Mouse (Mus musculus) cortical plate, adult 2 months (tissue): ENCODE measurements around the gene Mymk. TPM values are rescaled to one million over a fixed set of nuclear protein-coding genes. Genes with fewer than 3 reads are reported as not detected.

Experiments
- H3K27ac ChIP-seq: fragments of 200-500 bp; 2 replicates; pipeline ENCODE4 v1.5.1; 2012; ENCODE audit warnings: low read length, control low read depth, inconsistent platforms; ENCODE audit not compliant: insufficient read depth
- H3K4me1 ChIP-seq: fragments of 200-500 bp; 2 replicates; pipeline ENCODE4 v1.6.1; 2011; ENCODE audit warnings: low read length; ENCODE audit not compliant: control insufficient read depth, insufficient read depth
- H3K4me3 ChIP-seq: fragments of 200-500 bp; 2 replicates; pipeline ENCODE4 v1.5.1; 2011; ENCODE audit warnings: mild to moderate bottlenecking, low read length, control low read depth; ENCODE audit not compliant: insufficient read depth
- CTCF ChIP-seq: fragments of 200-500 bp; IDR thresholded peaks from 2 replicates; pipeline ENCODE4 v1.5.1; 2011; ENCODE audit warnings: mild to moderate bottlenecking, control low read depth, low read length; ENCODE audit not compliant: insufficient read depth; ENCODE audit errors: extremely low read depth
- POLR2A ChIP-seq: fragments of 200-500 bp; IDR thresholded peaks from 2 replicates; pipeline ENCODE4 v1.6.1; 2011; ENCODE audit warnings: mild to moderate bottlenecking, low read length, control low read depth; ENCODE audit not compliant: insufficient read depth; ENCODE audit errors: extremely low read depth
- polyA plus RNA-seq: library from polyadenylated mRNA; depleted of rRNA; stranded (reverse); fragments of >200 nt; gene quantifications from 2 replicates; pipeline ENCODE4 v1.2.3, GENCODE M21; 2012; rRNA removed

Mymk gene
- polyA plus RNA-seq, 1 experiment = 0.69 TPM

DNA sequence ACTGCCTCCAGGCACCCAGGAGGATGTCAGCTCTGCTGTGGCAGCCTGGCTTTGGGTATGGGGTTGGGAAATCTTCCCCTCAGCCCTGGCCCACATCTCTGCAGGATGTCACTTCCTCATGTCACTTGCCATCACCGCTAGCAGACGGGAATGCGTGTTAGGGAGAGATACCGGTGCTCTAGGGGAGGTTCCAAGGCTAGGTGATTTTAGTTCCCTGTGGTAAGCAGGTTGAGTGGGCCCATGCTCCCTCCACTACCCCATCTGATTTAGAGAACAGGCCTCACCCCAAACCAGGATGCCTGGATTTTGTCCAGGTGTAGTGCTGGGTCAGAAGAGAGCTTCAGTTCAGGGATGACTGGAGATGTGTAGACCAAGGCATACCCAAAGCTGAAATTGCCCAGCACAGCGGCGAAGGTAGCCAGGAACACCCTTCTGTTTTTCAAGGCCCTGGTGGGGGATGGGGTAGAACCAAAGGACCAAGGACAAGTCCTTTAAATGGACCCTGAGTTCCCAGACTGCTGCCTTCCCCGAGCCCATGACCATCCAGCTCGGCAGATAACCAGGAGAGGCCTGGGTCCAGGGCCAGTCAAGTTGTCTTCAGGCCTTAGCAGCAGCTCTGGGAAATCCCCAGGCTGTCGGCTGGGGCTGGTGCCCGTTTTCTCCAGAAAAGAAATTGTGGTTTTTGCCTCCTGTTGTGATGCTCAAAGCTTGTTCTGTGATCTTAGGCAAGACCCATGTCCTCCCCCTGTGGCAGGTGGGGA is 44.9 kb downstream of the Mymk start:
- Histone ChIP-seq H3K4me1 (0 out of 2 replicates have a peak, but pooled peaks cover 2% of the 10 kb centered on the region), H3K27ac (no peak overlapping the region), H3K4me3 (peak overlapping the region; percentile 58)
- TF ChIP-seq CTCF (no peak), POLR2A (no peak)

DNA sequence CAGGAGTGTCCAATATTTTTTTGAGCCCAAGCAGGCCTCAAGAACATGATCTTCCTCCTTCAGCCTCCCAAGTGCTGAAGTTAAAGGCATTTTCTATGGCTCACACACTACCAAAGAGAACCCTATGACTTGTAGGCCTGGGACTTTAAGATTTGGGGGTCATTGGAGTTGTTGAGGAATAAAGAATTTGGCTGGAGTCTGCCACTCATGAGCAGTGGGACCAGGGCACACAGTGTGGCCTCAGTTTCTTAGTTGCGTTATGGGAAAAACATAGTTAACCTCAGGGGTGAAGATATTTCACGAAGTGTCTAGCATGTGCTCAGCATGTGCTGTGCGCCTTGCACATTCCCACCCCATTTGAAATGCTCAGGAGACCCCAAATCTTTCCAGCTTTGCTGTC is 45.6 kb downstream of the Mymk start:
- TF ChIP-seq POLR2A (no peak), CTCF (no peak)

DNA sequence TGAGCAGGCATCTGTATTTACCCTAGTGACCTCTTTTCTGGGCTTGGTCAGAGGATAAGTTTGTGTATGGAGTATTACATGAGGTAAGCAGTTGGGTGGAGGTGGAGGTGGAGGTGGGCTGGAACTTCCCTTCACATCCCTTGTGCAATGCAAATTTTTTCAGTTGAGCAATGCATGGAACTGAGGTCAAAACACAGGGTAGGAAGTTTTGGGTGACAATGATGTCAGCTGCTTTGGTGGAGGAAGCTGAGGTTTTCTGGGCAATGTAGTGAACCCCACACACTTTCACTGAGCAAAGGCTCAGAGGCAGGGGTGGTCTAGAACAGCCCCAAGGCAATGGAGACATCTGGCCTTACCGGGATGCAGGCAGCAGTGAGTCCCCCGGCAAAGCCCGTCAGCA is 46.4 kb downstream of the Mymk start:
- H3K27ac ChIP-seq = no peak overlapping the region
- no peak for TF ChIP-seq CTCF
- H3K4me1 ChIP-seq = 0 out of 2 replicates have a peak, but pooled peaks cover 2% of the 10 kb centered on the region
- no peak overlapping the region for H3K4me3 ChIP-seq

More for the DNA sequence above, 45.6 kb downstream of the Mymk start:
- no peak overlapping the region for H3K27ac ChIP-seq
- peak overlapping the region; percentile 58; the same call in 1 of the 2 replicates for H3K4me3 ChIP-seq
- 0 out of 2 replicates have a peak, but pooled peaks cover 2% of the 10 kb centered on the region for H3K4me1 ChIP-seq

DNA sequence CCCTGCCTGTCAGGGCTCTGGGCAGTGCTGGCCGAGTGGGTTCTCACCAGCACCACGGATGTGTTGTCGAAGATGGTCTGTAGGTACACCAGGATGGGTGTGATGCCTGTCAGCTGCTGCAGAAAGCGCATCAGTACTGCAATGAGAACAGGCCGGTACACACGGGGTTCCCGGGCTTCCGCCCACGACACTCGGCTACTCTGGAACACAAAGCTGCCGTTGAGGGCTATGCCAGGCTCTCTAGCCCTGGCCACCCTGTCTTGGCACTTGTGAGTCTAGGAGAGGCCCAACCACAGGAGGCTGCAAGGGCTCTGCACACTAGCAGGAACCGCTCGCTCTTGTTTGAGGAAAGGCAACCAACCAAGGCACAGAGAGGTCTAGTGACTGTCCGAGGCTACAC is 47.8 kb downstream of the Mymk start:
- no peak for TF ChIP-seq CTCF
- no peak for TF ChIP-seq POLR2A
- H3K4me3 ChIP-seq = no peak overlapping the region
- H3K27ac ChIP-seq = no peak overlapping the region
- H3K4me1 ChIP-seq = 0 out of 2 replicates have a peak, but pooled peaks cover 2% of the 10 kb centered on the region

DNA sequence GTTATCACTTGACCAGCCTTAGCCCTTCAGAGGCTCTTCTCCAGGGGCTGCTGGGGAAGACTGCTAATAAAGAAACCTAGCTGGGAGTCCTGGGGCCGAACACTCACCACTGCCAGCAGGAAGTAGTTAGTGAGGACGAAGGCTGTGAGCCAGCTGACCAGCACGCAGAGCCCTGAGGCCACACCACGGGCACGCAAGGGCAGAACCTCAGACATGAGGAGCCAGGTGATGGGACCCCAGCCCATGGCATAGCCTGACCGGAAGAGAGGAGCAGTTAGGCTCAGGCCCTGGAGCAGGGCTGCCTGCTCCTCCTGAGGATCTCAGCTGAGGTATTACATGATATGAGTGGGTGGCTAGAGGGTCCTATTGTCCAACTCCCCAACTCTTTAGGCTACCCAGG is 49.4 kb downstream of the Mymk start:
- TF ChIP-seq POLR2A (peak; percentile 3; the same call in 1 of the 2 replicates), CTCF (no peak)
- Histone ChIP-seq H3K4me1 (no peaks in the 10 kb centered on the region), H3K27ac (no peak overlapping the region), H3K4me3 (no peak overlapping the region)

DNA sequence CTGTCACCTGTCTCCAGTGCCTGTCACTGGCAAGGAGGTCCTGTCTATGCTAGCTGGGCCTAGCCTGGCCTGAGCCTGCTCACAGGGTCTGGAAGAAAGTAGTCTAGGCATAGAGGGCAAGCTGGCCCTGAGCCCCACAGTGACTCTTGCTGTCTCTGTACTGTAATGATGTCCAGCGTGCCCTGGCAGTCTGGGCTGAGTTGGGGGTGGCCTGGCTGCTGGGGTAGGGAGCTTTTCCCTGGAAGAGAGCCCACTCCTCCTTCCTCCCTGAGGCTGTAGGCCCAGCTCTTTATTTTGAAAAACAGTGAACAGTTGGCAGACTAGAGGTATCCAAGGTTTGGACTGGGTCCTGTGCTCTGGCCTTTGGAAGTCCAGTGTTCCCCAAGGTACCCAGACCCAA is 50.9 kb downstream of the Mymk start:
- TF ChIP-seq CTCF (no peak), POLR2A (peak; percentile 53; the same call in 1 of the 2 replicates)
- Histone ChIP-seq H3K4me1 (no peaks in the 10 kb centered on the region), H3K4me3 (no peak overlapping the region), H3K27ac (no peak overlapping the region)

DNA sequence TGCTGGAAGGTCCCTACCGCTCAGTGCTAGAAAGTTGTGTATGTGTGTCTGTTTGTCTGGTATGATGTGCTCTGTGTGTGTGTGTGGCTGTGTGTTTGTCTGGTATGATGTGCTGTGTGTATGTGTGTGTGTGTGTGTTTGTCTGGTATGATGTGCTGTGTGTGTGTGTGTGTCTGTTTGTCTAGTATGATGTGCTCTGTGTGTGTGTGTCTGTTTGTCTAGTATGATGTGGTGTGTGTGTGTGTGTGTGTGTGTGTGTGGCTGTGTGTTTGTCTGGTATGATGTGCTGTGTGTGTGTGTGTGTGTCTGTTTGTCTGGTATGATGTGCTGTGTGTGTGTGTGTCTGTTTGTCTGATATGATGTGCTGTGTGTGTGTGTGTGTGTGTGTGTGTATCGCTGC is 52.4 kb downstream of the Mymk start:
- no peak overlapping the region for H3K27ac ChIP-seq
- H3K4me1 ChIP-seq = no peaks in the 10 kb centered on the region
- H3K4me3 ChIP-seq = no peak overlapping the region
- TF ChIP-seq CTCF (no peak), POLR2A (no peak)

DNA sequence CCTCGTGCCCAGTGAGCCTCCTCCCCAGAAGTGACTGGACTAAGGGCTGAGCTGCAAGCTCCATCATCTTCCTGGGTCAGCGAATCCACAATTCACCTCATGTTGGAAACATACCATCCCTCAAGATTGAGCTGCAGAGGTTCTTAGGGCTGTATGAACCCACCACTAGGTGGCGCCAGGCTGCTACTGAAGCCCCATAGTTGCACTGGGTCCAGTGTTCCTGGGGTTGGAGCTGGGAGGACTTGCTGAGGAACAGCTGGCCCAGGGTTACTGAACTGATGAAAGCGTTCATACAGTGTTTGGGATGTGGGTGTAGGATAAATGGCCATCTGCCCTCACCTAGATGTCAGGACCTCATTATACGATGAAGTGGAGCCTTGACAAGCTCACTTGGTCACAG is 54.2 kb downstream of the Mymk start:
- H3K27ac ChIP-seq = no peak overlapping the region
- no peak overlapping the region for H3K4me3 ChIP-seq
- TF ChIP-seq CTCF (peak; percentile 91), POLR2A (no peak)
- no peaks in the 10 kb centered on the region for H3K4me1 ChIP-seq

Other genes starting within 250 kb of the Mymk start
- gene Abo, start 207.2 kb downstream of the Mymk start, polyA plus RNA-seq = not detected in 2 replicates
- 18.7 and 19.1 TPM in 2 replicates for gene Surf6, start 169.3 kb downstream of the Mymk start, polyA plus RNA-seq
- 44.1 and 47.4 TPM in 2 replicates for gene Med22, start 161.5 kb downstream of the Mymk start, polyA plus RNA-seq
- gene Rpl7a, start 161.4 kb downstream of the Mymk start, polyA plus RNA-seq = 642 and 671 TPM in 2 replicates
- gene Surf2, start 155.8 kb downstream of the Mymk start, polyA plus RNA-seq = 56.9 and 59.0 TPM in 2 replicates
- 136 and 138 TPM in 2 replicates for gene Surf1, start 155.6 kb downstream of the Mymk start, polyA plus RNA-seq
- gene Surf4, start 138.3 kb downstream of the Mymk start, polyA plus RNA-seq = 56.1 and 58.4 TPM in 2 replicates
- gene Stkld1, start 138.1 kb downstream of the Mymk start, polyA plus RNA-seq = 0.23 and 0.30 TPM in 2 replicates
- gene Rexo4, start 107.8 kb downstream of the Mymk start, polyA plus RNA-seq = 82.2 and 85.9 TPM in 2 replicates
- 6.9 and 7.0 TPM in 2 replicates for gene Adamts13, start 98.8 kb downstream of the Mymk start, polyA plus RNA-seq
- gene Cacfd1, start 62.3 kb downstream of the Mymk start, polyA plus RNA-seq = 63.7 and 64.1 TPM in 2 replicates
- 43.2 and 46.6 TPM in 2 replicates for gene Slc2a6, start 44.2 kb downstream of the Mymk start, polyA plus RNA-seq
- gene Adamtsl2, start 7.2 kb upstream of the Mymk start, polyA plus RNA-seq = 32.0 and 36.7 TPM in 2 replicates
- 129 and 142 TPM in 2 replicates for gene Fam163b, start 70.3 kb upstream of the Mymk start, polyA plus RNA-seq
- gene Dbh, start 93.1 kb upstream of the Mymk start, polyA plus RNA-seq = 0.23 and 0.31 TPM in 2 replicates
- 7.9 and 8.3 TPM in 2 replicates for gene Sardh, start 176.2 kb upstream of the Mymk start, polyA plus RNA-seq